Mouse (Mus musculus): ENCODE results near the gene Tbcd.

Gene Tbcd

DNA sequence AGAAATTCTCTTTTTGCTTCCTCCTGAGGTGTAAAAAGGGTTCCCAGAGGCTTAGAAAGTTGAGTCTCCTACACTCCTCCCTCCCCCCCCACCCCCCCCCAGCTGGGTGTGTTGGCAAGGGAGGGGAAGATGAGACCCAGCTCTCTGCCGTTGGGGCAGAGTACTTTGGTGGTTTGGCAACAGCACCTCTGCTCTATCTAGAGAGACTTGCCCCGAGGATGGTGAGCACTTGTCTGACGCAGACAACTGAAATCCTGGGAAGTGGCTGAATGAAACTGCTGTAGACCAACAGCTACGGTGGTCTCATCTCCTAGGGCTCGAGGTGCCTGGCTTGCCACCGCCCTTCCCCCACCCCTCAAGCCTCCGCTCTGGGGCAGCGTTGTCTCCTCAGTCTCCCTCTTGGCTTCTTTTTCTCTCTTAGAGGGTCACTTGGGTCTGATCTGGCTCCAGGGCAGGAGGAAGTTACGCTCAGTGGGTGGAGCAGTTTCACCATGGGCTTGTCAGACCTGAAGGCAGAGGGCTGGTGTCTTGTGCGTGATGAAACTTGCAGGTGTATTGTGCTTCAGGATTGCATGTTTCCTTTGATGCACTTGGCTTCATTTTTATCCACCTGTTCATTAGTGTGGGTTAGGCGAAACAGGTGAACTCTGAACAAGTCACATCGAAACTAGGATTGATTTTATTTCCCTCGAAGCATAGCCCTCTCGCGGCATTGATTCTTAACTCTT lies 27.9 kb downstream of the Tbcd start:
- no peak for DNase-seq

GRCm38 (mm10) chr11:121481129-121481528 lies 29.4 kb downstream of the Tbcd start:
- DNase-seq = no peak

GRCm38 (mm10) chr11:121485882-121486281 lies 34.1 kb downstream of the Tbcd start:
- no peak for DNase-seq

DNA sequence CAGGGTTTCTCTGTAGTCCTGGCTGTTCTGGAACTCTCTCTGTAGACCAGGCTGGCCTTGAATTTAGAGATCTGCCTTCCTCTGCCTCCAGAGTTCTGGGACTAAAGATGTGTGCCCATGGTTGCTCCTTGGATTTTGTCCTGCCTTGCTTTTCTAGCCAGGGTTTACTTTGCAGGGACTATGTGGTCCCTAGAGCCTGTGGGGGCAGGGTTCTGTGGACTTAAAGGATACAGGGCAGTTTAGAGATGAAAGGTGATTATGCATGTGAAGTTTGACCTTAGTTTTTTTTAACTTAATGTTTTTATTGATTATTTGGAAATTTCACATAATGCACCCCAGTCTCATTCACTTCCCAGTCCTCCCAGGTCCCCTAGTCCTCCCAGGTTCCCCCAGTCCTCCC lies 38.9 kb downstream of the Tbcd start:
- DNase-seq = no peak

- DNase-seq = no peak
Observed at GRCm38 (mm10) chr11:121500595-121500994, 48.8 kb downstream of the Tbcd start.

- DNase-seq = no peak
Observed at GRCm38 (mm10) chr11:121501525-121501924, 49.8 kb downstream of the Tbcd start.

GRCm38 (mm10) chr11:121502000-121502860 lies 50.5 kb downstream of the Tbcd start:
- DNase-seq = no peak

- no peak for DNase-seq
Observed at GRCm38 (mm10) chr11:121508478-121508877, 56.7 kb downstream of the Tbcd start.

GRCm38 (mm10) chr11:121510512-121511246 lies 58.9 kb downstream of the Tbcd start:
- DNase-seq = no peak

- DNase-seq = no peak
Observed at GRCm38 (mm10) chr11:121512896-121513572, 61.3 kb downstream of the Tbcd start.

GRCm38 (mm10) chr11:121515996-121516395 lies 64.2 kb downstream of the Tbcd start:
- DNase-seq = no peak

- no peak for DNase-seq
Observed at GRCm38 (mm10) chr11:121516906-121517305, 65.2 kb downstream of the Tbcd start.

- no peak for DNase-seq
Observed at GRCm38 (mm10) chr11:121517687-121518465, 66.1 kb downstream of the Tbcd start.

DNA sequence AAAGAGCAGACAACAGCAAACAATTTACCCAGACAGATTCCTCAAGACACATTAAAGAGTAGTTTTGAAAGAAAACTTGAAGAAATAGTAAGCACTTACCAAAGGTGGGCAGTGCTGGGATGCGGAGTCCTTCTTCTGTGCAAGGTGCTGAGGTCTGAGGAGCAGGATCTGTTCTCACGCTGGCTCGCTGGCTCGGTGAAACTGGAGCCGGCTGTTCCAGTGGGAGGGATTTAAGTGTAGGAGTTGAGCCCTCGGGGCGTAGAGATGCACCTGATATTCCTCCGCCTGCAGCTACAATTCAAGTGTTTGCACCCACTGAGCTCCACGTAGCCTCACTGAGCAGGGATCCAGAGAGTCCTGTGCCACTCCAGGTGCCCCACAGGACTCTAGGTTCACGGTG lies 67.4 kb downstream of the Tbcd start, which contains the start of gene Zfp750:
Zfp750 (minus strand) TSS at position 203 of the 400 bp plus-strand sequence.
- DNase-seq = no peak

DNA sequence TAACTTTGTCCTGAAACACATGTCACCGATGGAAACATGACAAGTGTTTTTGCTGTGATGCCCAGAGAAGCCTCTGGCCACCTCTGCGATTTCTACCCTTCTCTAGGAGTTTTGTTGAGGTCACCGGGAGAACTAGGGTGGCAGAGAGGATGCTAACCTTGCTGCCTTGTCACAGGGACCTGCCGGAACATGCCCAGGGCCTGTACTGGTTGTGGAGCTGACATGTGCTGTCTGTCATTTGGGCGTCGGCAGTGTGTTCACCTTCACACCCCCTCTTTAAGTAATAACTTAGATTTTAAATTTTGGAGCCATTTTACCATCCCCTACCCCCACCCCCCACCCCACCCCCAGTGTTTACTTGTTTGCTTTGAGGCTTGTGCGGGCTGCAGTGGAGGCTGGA lies 68.0 kb downstream of the Tbcd start:
- no peak for DNase-seq

GRCm38 (mm10) chr11:121520761-121521160 lies 69.0 kb downstream of the Tbcd start:
- no peak for DNase-seq

DNA sequence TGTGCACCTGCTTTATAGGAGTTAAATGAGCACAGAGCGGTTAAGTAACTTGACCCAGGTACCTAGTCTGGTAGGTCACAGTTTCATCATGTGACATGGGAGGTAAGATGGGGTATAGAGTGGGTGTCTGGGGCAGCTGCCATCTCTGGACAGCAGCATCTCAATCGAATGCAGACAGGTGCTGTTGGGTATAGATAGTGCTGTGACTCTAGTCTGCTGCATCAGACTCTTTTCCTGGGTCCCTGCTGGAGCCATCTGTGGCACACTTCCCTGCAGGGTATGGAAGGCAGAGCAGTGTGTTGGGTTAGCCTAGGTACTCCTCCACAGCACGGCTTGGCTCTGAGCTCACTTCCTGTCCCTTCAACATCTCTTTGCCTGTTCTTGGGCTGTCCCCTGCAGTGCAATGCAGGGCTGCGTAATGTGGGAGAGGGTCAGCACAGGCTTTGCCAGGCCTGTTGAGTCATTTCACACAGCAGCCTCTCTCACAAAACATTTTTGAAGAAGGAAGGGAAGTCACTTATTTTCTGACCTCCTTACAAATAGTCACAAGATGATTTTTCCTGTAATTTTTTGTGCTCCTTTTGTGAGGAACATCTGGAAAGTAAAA lies 70.5 kb downstream of the Tbcd start:
- no peak for DNase-seq

GRCm38 (mm10) chr11:121524191-121524590 lies 72.4 kb downstream of the Tbcd start:
- no peak for DNase-seq

DNA sequence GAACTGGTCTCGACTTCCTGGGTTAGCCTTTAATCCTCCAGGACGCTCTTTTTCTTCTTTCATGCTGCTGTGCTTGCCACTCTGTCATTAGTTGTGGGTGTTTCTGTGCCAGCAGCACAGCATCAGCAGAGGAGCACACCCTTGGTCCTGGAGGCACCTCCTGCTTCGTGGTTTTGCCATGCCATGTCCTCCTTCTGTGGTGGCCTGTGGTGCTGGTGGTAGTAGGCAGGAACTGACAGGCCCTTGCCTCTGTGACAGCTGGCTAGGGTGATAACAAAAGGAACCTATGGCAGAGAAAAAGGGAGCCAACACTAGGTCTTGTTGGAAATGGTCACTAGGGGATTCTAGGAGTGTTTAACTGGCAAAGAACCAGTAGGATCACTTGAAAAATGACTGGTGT lies 78.0 kb downstream of the Tbcd start:
- DNase-seq = no peak

- no peak for DNase-seq
Observed at GRCm38 (mm10) chr11:121536528-121536927, 84.8 kb downstream of the Tbcd start.

DNA sequence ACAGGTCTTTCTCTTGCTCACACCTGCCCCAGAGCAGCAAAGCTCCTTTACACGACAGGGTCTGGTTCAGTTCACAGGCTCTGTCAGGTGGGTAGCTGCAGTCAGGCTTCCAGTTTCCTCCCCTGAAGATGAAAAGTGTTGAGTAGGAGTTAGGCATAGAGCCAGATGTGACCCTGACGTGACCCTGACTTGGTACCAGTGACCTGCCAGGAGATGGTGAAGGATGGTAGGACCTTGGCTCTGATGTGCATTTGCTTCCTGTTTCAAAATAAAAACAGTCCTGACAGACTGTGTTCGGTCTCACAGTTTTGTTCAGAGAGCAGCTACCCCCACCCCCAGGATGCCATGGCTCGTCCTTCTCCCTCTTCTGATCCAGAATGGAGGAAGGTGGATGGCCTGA lies 90.7 kb downstream of the Tbcd start:
- no peak for DNase-seq

Data from liver (tissue).